Mouse (Mus musculus) embryo, embryonic 11.5 days (tissue): ENCODE results near the gene Dmpk.
A peak's percentile ranks its signal among the peaks of the same experiment; 100 is the strongest.
"Not testable (repeated sequence)": the region's sequence is repeated elsewhere in the genome, so short reads cannot be mapped to it uniquely, and the experiment has no call there.

Experiments
- DNase-seq: peaks from one replicate; pipeline ENCODE4 v3.0.0-alpha.2; 2012; ENCODE audit warnings: low read depth, low spot score

The Dmpk gene

DNA sequence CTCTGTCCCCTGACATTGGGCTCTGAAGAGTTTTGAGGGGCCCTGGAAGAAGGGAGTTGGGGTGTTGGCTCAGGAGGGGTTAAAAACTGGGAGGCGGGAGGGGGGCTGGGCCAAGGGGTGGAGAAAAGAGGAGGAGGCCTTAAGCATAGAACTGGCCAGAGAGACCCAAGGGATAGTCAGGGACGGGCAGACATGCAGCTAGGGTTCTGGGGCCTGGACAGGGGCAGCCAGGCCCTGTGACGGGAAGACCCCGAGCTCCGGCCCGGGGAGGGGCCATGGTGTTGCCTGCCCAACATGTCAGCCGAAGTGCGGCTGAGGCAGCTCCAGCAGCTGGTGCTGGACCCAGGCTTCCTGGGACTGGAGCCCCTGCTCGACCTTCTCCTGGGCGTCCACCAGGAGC, at the start of gene Dmpk:
Gene Dmpk, plus strand, starts transcription at position 149 of the 400 bp plus-strand sequence.
- no peak for DNase-seq

GRCm38 (mm10) chr7:19044616-19045015, 39.0 kb upstream of the Dmpk start:
- DNase-seq: no peak

GRCm38 (mm10) chr7:19046286-19047069, 37.2 kb upstream of the Dmpk start:
- DNase-seq: no peak

GRCm38 (mm10) chr7:19048006-19048527, 35.6 kb upstream of the Dmpk start:
- DNase-seq: no peak

- DNase-seq: no peak
Observed at GRCm38 (mm10) chr7:19049252-19049651, 34.4 kb upstream of the Dmpk start.

- DNase-seq: no peak
Observed at GRCm38 (mm10) chr7:19050172-19050571, 33.5 kb upstream of the Dmpk start.

DNA sequence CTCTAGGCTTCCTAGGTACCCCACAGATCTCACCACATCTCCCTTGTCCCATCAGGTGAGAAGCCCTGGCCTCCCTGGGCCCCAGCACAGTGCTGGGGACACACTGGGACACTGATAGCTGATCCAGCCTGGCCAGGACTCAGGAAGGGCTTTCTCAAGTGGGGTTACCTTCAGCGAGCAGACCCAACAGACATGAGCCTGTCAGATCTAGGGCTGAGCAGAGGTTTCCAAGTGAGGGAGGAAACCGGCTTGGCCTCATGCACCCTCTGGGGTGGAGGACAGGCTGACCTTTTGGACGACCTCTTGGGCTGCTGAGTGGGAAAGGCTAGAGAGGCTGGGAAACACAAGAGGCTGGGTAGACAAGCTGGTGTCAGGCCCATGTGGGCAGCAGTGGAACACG, 32.5 kb upstream of the Dmpk start:
- no peak for DNase-seq

- DNase-seq: no peak
Observed at GRCm38 (mm10) chr7:19052345-19053135, 31.1 kb upstream of the Dmpk start.

- no peak for DNase-seq
Observed at GRCm38 (mm10) chr7:19053136-19053532, 30.5 kb upstream of the Dmpk start.

DNA sequence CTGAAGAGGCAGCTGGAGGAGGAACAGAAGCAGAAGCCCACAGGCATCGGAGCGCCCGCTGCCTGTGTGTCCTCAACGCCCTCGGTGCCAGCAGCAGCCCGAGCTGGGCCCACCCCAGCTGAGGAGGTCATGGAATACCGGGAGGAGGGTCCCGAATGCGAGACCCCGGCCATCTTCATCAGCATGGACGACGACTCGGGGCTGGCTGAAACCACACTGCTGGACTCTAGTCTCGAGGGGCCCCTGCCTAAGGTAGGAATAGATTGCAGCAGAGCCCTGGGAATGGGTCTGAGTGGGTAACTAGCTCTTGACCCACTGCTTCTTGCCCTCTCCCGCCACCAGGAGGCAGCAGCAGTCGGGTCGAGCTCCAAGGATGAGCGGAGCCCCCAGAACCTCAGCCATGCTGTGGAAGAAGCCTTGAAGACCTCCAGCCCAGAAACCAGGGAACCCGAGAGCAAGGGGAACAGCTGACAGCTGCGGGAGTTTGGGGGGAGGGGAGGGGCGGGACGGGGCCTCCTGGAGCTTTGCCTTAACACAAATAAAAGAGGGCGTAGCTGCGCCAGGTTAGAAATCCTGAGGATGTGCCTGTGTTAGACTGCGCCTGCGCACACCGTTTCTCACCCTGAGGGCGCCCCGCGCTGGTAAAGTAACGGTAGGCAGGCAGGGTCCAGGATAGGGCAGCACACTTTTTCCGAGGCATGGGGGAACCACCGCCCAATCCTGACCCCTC, 29.4 kb upstream of the Dmpk start, which contains the start of gene Rsph6a:
Gene Rsph6a, plus strand, starts transcription at position 644 of the 730 bp plus-strand sequence.
- DNase-seq: peak; percentile 58

GRCm38 (mm10) chr7:19054777-19055076, 28.9 kb upstream of the Dmpk start:
- DNase-seq: no peak

- no peak for DNase-seq
Observed at GRCm38 (mm10) chr7:19055108-19055507, 28.5 kb upstream of the Dmpk start.

GRCm38 (mm10) chr7:19057405-19057804, 26.2 kb upstream of the Dmpk start:
- DNase-seq: no peak

DNA sequence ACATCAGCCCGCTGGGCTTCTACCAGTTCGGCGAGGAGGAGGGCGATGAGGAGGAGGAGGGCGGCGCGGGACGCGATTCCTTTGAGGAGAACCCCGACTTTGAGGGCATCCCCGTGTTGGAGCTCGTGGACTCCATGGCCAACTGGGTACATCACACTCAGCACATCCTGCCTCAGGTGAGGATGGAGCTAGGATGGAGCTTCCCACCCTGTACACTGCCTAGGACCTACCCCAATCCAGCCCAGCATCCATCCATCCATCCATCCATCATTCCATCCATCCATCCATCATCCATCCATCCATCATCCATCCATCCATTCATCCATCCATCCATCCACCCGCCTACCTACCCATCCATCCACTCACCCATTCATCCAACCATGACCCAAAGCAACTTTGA, 17.8 kb upstream of the Dmpk start:
- no peak for DNase-seq

- DNase-seq: no peak
Observed at GRCm38 (mm10) chr7:19067063-19067462, 16.6 kb upstream of the Dmpk start.

- DNase-seq: no peak
Observed at GRCm38 (mm10) chr7:19067935-19068334, 15.7 kb upstream of the Dmpk start.

DNA sequence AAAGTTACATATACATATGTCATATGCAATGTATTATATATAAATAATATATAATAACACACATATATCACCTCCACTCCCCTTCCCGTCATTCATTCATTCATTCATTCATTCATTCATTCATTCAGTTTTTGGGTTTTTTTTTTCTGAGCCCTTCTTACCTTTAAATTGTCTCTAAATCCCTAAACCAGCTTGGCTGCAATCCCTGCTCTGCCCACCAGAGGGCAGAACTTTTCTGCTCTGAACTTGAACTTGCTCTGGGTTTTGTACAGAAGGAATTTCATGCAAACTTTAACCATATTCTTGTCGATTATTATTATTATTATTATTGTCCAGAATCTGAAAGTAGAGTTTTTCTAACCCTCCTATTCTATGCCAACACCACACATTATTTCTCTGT, 14.9 kb upstream of the Dmpk start:
- DNase-seq: peak; percentile 52

GRCm38 (mm10) chr7:19069500-19069899, 14.1 kb upstream of the Dmpk start:
- no peak for DNase-seq

DNA sequence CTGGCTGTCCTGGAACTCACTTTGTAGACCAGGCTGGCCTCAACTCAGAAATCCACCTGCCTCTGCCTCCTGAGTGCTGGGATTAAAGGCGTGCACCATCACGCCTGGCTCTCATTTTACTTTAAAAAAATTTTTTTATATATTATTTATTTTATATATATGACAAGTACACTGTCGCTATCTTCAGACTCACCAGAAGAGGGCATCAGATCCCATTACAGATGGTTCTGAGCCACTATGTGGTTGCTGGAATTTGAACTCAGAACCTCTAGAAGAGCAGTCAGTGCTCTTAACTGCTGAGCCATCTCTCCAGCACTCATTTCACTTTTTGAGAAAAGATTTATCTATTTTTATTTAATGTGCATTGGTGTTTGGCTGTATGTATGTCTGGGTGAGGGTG, 12.6 kb upstream of the Dmpk start:
- not testable (repeated sequence) for DNase-seq

- DNase-seq: no peak
Observed at GRCm38 (mm10) chr7:19073504-19073903, 10.1 kb upstream of the Dmpk start.

GRCm38 (mm10) chr7:19074494-19074893, 9.2 kb upstream of the Dmpk start:
- DNase-seq: no peak

GRCm38 (mm10) chr7:19075231-19075630, 8.4 kb upstream of the Dmpk start:
- DNase-seq: no peak
